Mouse (Mus musculus) forebrain, embryonic 14.5 days (tissue): ENCODE data around the gene Ppp1r14a. TPM values are rescaled to one million over a fixed set of nuclear protein-coding genes. Genes with fewer than 3 reads are reported as not detected.

Source experiments
- ATAC-seq: fragments of 200-750 bp; cut with Nextera tagmentation; 2 replicates; pipeline ENCODE4 v1.8.0; 2017; ENCODE audit warnings: mild to moderate bottlenecking, moderate library complexity
- DNase-seq: peaks from one replicate; pipeline ENCODE4 v3.0.0-alpha.2; 2015; ENCODE audit warnings: low spot score
- H3K27ac ChIP-seq: fragments of 300-500 bp; sonication (generic); 2 replicates; pipeline ENCODE4 v1.5.1; 2014; ENCODE audit warnings: low read depth, mild to moderate bottlenecking, control low read depth, low read length, moderate library complexity
- H3K27me3 ChIP-seq: fragments of 300-500 bp; sonication (generic); replicated peaks from 2 replicates; pipeline ENCODE4 v1.6.1; 2014; ENCODE audit warnings: low read length, control low read depth, mixed read lengths; ENCODE audit not compliant: control insufficient read depth, insufficient read depth
- H3K36me3 ChIP-seq: fragments of 300-500 bp; sonication (generic); 2 replicates; pipeline ENCODE4 v1.6.1; 2014; ENCODE audit warnings: low read length, control low read depth; ENCODE audit not compliant: control insufficient read depth, insufficient read depth
- H3K4me1 ChIP-seq: fragments of 300-500 bp; sonication (generic); 2 replicates; pipeline ENCODE4 v1.6.1; 2014; ENCODE audit warnings: antibody characterized with exemption, low read length, control low read depth; ENCODE audit not compliant: control insufficient read depth, insufficient read depth
- H3K4me2 ChIP-seq: fragments of 300-500 bp; sonication (generic); 2 replicates; pipeline ENCODE4 v1.6.1; 2014; ENCODE audit warnings: mild to moderate bottlenecking, control low read depth, low read length
- H3K4me3 ChIP-seq: fragments of 300-500 bp; sonication (generic); 2 replicates; pipeline ENCODE4 v1.5.1; 2014; ENCODE audit warnings: low read depth, low read length, control low read depth
- H3K9ac ChIP-seq: fragments of 300-500 bp; sonication (generic); 2 replicates; pipeline ENCODE4 v1.6.1; 2014; ENCODE audit warnings: mild to moderate bottlenecking, low read length, control low read depth, moderate library complexity
- H3K9me3 ChIP-seq: fragments of 300-500 bp; sonication (generic); replicated peaks from 2 replicates; pipeline ENCODE4 v1.6.1; 2016; ENCODE audit warnings: low read length, control low read depth, mixed read lengths; ENCODE audit not compliant: control insufficient read depth
- WGBS: fragments of 180-500 bp; shearing (Covaris S2); extraction: QIAGEN DNeasy Blood & Tissue Kit; methylation state at CpG from one replicate; pipeline ENCODE4 v1.1.7; 2014; 5-methylcytosine and 5-hydroxymethylcytosine counted together
- polyA plus RNA-seq: library from polyadenylated mRNA; unstranded; fragments of >200 nt; fragmentation: Nextera tagmentation; extraction: Ambion mirVana; gene quantifications from 2 replicates; pipeline ENCODE4 v1.2.1, GENCODE M21; 2014

Ppp1r14a gene
- polyA plus RNA-seq, 1 experiment from 2014 or later = 9.8 TPM

DNA sequence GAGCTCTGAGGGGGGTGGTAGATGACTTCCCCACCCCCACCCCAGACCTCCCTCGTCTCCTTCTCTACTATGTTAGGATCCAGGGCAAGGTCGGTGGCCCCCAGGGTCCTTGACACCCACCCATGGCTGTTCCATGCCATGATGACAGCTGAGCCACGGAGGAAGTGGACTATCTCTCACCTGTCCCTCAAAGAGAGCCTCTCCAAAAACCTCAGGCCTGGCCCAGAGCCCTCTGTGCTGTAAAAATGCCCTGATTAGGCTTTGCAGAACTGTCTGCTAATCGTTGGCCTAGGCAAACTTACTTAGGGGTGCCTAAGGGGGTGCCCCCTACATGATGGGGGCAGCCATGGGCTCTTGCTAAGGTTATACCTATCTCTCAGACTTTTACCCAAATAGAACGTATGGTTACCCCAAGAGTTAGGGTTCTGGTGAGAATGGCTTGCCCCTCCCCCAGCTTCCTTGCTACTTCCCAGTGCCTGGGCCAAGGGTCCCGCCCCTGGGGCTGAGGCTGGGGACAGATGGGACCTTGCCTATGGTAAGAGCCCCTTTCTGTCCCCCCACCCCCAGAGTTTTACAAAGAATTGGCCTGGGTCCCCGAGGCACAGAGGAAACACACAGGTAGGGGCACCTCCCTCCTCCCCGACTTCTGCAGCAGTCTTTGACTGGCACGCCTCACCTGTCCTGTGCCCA, 24.6 kb downstream of the Ppp1r14a start:
- peak overlapping the region; percentile 23; the same call in 1 of the 2 replicates for H3K4me2 ChIP-seq
- H3K9me3 ChIP-seq = no peaks in the 10 kb centered on the region
- H3K9ac ChIP-seq = peak overlapping the region; percentile 2; the same call in 1 of the 2 replicates
- DNase-seq = no peak
- H3K27ac ChIP-seq = peak overlapping the region; percentile 96; the same call in 1 of the 2 replicates
- peaks cover 50% of the 10 kb centered on the region for H3K36me3 ChIP-seq
- 60% methylated on average over 9 of the region's 9 CpGs for WGBS
- peaks cover 61% of the 10 kb centered on the region for H3K4me1 ChIP-seq
- H3K4me3 ChIP-seq = no peak overlapping the region
- H3K27me3 ChIP-seq = no peaks in the 10 kb centered on the region
- no peak for ATAC-seq

DNA sequence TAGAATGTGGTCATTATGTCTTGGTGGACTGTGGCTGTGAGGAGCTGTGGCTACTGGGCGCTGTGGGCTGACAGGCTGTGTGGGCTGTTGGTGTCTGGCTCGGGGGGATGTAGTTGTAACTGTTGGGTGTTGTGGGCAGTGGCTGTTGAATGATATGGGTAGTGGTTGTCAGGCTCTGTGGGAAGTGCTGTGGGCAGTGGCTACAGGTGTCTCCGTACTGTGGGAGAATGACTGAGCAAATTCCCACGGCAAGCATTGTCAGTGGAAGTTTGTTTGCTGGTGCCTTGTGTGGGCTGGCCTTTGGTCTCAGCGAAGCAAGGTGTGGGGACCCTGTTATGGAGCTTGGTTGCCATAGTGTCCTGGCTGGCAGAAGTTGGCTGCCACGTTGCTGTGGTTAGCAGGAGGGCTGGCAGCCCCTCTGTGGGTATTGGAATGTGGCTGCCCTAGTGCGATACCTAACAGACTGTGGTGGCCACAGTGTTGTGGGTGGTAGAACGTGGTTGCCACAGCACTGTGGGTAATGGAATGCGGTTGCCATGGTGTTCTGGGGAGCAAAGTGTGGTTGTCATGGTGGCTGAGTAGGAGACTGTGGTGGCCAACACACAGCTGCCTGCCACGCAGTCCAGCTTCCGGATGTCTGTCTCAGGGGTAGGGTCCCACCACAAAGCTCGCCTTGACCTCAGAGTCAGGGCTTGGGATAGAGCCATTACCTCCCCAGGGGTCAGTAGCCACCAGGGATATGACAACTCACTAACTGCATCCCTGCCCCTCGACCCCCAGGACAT, 25.9 kb downstream of the Ppp1r14a start:
- Histone ChIP-seq H3K27me3 (no peaks in the 10 kb centered on the region), H3K27ac (peak overlapping the region; percentile 96), H3K4me3 (no peak overlapping the region), H3K4me2 (peak overlapping the region; percentile 23), H3K36me3 (peaks cover 45% of the 10 kb centered on the region), H3K9me3 (no peaks in the 10 kb centered on the region), H3K4me1 (peaks cover 65% of the 10 kb centered on the region), H3K9ac (peak overlapping the region; percentile 8; the same call in 1 of the 2 replicates)
- ATAC-seq (peak; percentile 16; the same call in 1 of the 2 replicates), DNase-seq (peak; percentile 73)
- WGBS = 45% methylated on average over 13 of the region's 13 CpGs

DNA sequence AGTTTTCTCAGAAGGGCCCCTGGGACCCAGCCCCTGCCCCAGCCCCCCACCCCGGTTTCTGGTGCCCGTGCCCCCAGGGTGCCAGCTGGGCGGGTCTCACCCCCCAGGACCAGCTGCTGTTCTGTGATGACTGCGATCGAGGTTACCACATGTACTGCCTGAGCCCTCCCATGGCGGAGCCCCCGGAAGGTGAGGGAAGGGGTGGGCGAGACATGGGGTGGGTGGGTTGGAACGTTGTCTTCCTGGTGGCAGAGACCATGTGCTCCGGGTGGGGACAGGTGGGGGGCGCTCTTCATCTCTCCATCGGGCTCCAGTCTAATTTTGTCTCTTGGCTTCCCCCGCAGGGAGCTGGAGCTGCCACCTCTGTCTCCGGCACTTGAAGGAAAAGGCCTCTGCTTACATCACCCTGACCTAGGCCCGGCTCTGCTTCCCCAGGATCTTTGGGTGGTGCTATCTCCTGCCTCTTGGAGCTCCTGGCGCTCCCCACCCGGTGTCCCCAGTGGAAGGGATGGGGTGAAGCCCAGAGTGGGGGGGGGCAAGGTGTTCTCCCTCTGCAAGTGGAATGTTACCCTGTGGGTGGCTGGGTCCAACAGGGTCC, 27.1 kb downstream of the Ppp1r14a start:
- Histone ChIP-seq H3K9ac (peak overlapping the region; percentile 1), H3K27me3 (no peaks in the 10 kb centered on the region), H3K36me3 (peaks cover 43% of the 10 kb centered on the region), H3K4me1 (peaks cover 66% of the 10 kb centered on the region), H3K9me3 (no peaks in the 10 kb centered on the region), H3K4me2 (no peak overlapping the region), H3K27ac (peak overlapping the region; percentile 96), H3K4me3 (no peak overlapping the region)
- WGBS = 61% methylated on average over 15 of the region's 17 CpGs
- ATAC-seq (no peak), DNase-seq (no peak)

DNA sequence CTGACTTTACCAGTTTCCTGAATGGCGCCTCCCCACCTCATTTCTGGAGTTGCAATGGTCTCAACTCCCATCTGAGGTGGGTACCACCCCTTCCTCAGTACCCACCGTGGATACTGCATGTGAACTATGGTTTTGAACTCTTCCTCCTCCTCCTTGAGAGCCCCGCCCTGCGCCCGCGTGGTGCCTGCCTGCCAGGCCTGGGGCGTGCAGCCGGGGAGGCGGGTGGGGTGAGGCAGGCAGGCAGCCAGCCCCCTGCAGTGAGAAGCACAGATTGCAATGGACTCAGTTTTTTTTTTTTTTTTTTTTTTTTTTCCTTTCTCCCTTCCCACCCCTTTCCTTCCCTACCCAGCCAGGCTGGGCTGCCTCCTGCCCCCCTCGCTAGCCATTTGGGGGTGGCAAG, 27.9 kb downstream of the Ppp1r14a start:
- peaks cover 43% of the 10 kb centered on the region for H3K36me3 ChIP-seq
- H3K27me3 ChIP-seq = no peaks in the 10 kb centered on the region
- no peak overlapping the region for H3K4me3 ChIP-seq
- WGBS = 4% methylated on average over 10 of the region's 10 CpGs
- peak overlapping the region; percentile 96 for H3K27ac ChIP-seq
- H3K9me3 ChIP-seq = no peaks in the 10 kb centered on the region
- DNase-seq (peak; percentile 87), ATAC-seq (peak; percentile 59)
- peak overlapping the region; percentile 29; the same call in 1 of the 2 replicates for H3K9ac ChIP-seq
- H3K4me2 ChIP-seq = peak overlapping the region; percentile 40
- H3K4me1 ChIP-seq = peaks cover 66% of the 10 kb centered on the region

DNA sequence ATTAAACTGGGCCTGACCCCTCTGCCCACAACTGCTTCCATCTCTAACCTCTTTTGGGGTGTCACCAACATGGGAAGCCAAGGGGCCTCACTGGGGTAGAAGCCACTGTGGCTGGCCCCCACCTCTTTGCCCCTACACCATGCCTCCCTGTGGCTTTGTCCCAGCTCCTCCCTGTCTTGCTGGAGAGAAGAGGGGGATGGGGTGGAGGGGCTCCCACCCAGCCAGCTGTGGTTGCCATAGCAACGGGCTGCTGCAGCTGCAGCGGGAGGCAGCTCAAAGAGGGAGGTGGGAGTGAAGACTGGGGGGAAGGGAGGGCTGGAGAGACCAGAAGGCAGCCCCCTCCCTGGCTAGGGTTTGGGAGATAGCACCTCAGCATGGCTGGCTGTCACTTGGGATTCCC, 28.4 kb downstream of the Ppp1r14a start:
- H3K9me3 ChIP-seq = no peaks in the 10 kb centered on the region
- peaks cover 40% of the 10 kb centered on the region for H3K36me3 ChIP-seq
- DNase-seq (peak; percentile 94), ATAC-seq (peak; percentile 69)
- H3K4me1 ChIP-seq = peaks cover 66% of the 10 kb centered on the region
- H3K27me3 ChIP-seq = no peaks in the 10 kb centered on the region
- WGBS = 0% methylated on average over 2 of the region's 2 CpGs
- H3K4me2 ChIP-seq = peak overlapping the region; percentile 40
- H3K27ac ChIP-seq = peak overlapping the region; percentile 96
- H3K9ac ChIP-seq = peak overlapping the region; percentile 29; the same call in 1 of the 2 replicates
- no peak overlapping the region; the same call in 1 of the 2 replicates for H3K4me3 ChIP-seq

DNA sequence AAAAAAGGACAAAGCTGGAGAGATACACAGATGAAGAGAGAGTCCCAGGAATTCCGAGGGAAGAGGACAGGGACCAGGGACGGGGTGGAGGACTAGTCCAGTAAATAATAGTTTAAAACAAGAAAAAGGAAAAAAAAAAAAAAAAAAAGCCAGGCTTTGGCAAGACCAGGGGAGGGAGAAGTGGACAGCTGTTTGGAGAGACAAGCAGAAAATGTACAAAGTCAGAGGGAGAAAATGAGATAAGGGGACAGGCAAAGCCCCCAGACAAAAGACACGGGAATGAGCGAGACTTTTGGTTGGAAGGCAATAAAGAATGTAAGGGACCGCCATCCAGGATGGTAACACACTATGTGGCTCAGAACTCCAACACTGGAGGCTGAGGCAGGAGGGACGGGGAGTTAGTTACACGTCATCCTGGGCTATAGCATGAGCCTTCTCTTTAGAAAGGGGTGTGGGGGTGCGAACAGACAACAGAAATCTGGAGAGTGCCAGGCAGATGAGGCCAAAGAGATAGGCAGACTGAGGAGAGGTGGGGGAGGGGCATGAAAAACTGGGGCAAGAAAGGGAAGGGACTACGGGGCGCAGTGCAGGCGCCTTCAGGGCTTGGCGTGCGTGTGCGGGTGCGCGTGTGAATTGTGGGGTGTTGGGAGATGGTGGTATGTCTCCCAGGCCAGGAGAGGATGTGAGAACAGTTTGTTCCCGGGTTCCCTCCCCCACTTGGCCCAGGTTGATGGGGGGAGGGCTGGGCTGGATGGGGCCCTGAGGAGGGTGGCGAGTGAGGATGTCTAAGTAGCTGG, 29.2 kb downstream of the Ppp1r14a start:
- no peak overlapping the region for H3K4me3 ChIP-seq
- peak; percentile 27 for ATAC-seq

DNA sequence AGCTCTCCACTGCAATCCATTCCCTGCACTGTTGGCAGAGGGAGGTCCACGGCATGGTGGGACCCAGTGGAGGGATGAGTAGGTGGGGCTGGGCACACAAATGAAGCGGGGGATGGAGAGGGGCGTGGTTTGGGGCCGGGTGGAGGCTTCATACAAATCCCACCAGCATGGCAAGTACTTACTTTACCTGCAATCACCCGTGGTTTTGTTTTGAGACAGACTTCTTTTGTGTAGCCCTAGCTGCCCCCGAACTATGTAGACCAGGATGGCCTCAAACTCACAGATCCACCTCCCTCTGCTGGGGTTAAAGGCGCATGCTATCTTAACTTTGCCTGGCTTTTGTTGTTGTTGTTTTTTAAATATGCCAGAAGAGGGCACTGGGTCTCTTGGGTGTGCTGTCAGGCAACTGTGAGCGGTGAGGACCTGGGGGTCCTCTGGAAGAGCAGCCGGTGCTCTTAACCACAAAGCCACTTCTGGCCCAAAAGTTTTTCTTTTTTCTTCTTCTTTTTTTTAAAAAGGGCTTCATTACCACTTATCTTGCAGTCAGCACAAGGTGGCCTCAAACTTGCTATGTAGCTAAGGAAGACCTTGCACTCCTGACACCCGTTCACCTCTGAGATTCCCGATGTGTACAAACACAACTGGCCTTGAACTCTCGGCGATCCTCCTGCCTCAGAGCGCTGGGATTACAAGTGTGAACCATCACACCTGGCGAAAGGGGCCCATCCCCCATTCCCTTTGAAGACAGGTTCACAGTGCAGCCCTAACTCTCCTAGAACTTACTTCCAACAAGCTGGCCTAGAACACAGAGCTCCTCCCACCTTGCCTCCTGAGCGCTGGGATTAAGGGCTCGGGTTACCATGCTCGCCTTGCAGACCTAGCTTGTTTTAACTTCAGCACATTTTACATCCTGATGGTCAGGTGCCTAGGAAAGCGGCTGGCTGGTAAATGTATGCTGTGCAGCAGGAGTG, 30.5 kb downstream of the Ppp1r14a start:
- Histone ChIP-seq H3K4me2 (peak overlapping the region; percentile 40), H3K27ac (peak overlapping the region; percentile 96), H3K4me1 (peaks cover 50% of the 10 kb centered on the region), H3K9ac (peak overlapping the region; percentile 49; the same call in 1 of the 2 replicates), H3K36me3 (peaks cover 32% of the 10 kb centered on the region), H3K4me3 (no peak overlapping the region), H3K27me3 (no peaks in the 10 kb centered on the region), H3K9me3 (no peaks in the 10 kb centered on the region)
- WGBS = 7% methylated on average over 19 of the region's 19 CpGs
- ATAC-seq (no peak), DNase-seq (peak; percentile 49)

More for the DNA sequence above, 29.2 kb downstream of the Ppp1r14a start:
- Histone ChIP-seq H3K36me3 (peaks cover 34% of the 10 kb centered on the region), H3K4me2 (peak overlapping the region; percentile 40), H3K27ac (peak overlapping the region; percentile 96), H3K27me3 (no peaks in the 10 kb centered on the region), H3K9me3 (no peaks in the 10 kb centered on the region), H3K4me1 (peaks cover 62% of the 10 kb centered on the region), H3K9ac (peak overlapping the region; percentile 49; the same call in 1 of the 2 replicates)
- peak; percentile 72 for DNase-seq
- 5% methylated on average over 18 of the region's 18 CpGs for WGBS
